Mouse (Mus musculus): ENCODE measurements around the gene Hoxb5. TPM values are rescaled to one million over a fixed set of nuclear protein-coding genes. Genes with fewer than 3 reads are reported as not detected.

Gene Hoxb5
- polyA plus RNA-seq, 1 experiment: 0.22 TPM

GRCm38 (mm10) chr11:96336597-96336996 lies 33.5 kb downstream of the Hoxb5 start:
- H3K4me3 ChIP-seq (ENCODE audit: control insufficient read depth, insufficient read depth, low read length): no peak overlapping the region
- H3K27ac ChIP-seq (ENCODE audit: control insufficient read depth, insufficient read depth, low read length): no peak overlapping the region
- no peak for DNase-seq
- no peak for TF ChIP-seq CTCF (IDR thresholded peaks at IDR 0.05; ENCODE audit: borderline replicate concordance, control insufficient read depth, extremely low read depth, insufficient read depth, low read length, poor library complexity)
- TF ChIP-seq POLR2A (IDR thresholded peaks at IDR 0.05; ENCODE audit: control insufficient read depth, extremely low read depth, insufficient read depth, low read length, poor library complexity): no peak
- H3K4me1 ChIP-seq (replicated peaks; ENCODE audit: control insufficient read depth, insufficient read depth, low read length): no peaks in the 10 kb centered on the region
- 95% methylated on average over 2 of the region's 2 CpGs for WGBS
- peaks cover 18% of the 10 kb centered on the region for H3K27me3 ChIP-seq (ENCODE audit: control insufficient read depth, insufficient read depth, low read length)
- H3K36me3 ChIP-seq (ENCODE audit: control insufficient read depth, insufficient read depth, low read length): no peaks in the 10 kb centered on the region

GRCm38 (mm10) chr11:96337026-96337425 lies 33.9 kb downstream of the Hoxb5 start:
- Histone ChIP-seq H3K36me3 (ENCODE audit: control insufficient read depth, insufficient read depth, low read length) (no peaks in the 10 kb centered on the region), H3K27ac (ENCODE audit: control insufficient read depth, insufficient read depth, low read length) (no peak overlapping the region), H3K4me3 (ENCODE audit: control insufficient read depth, insufficient read depth, low read length) (no peak overlapping the region), H3K4me1 (replicated peaks; ENCODE audit: control insufficient read depth, insufficient read depth, low read length) (no peaks in the 10 kb centered on the region), H3K27me3 (ENCODE audit: control insufficient read depth, insufficient read depth, low read length) (peaks cover 22% of the 10 kb centered on the region)
- 88% methylated on average over 6 of the region's 6 CpGs for WGBS
- DNase-seq: no peak
- TF ChIP-seq POLR2A (IDR thresholded peaks at IDR 0.05; ENCODE audit: control insufficient read depth, extremely low read depth, insufficient read depth, low read length, poor library complexity) (no peak), CTCF (IDR thresholded peaks at IDR 0.05; ENCODE audit: borderline replicate concordance, control insufficient read depth, extremely low read depth, insufficient read depth, low read length, poor library complexity) (no peak)

GRCm38 (mm10) chr11:96338957-96339855 lies 36.1 kb downstream of the Hoxb5 start:
- H3K4me1 ChIP-seq (replicated peaks; ENCODE audit: control insufficient read depth, insufficient read depth, low read length): no peaks in the 10 kb centered on the region
- H3K27me3 ChIP-seq (ENCODE audit: control insufficient read depth, insufficient read depth, low read length): peaks cover 23% of the 10 kb centered on the region
- DNase-seq: no peak
- WGBS: 95% methylated on average over 7 of the region's 7 CpGs
- H3K27ac ChIP-seq (ENCODE audit: control insufficient read depth, insufficient read depth, low read length): no peak overlapping the region
- TF ChIP-seq POLR2A (IDR thresholded peaks at IDR 0.05; ENCODE audit: control insufficient read depth, extremely low read depth, insufficient read depth, low read length, poor library complexity): no peak
- TF ChIP-seq CTCF (IDR thresholded peaks at IDR 0.05; ENCODE audit: borderline replicate concordance, control insufficient read depth, extremely low read depth, insufficient read depth, low read length, poor library complexity): no peak
- no peak overlapping the region for H3K4me3 ChIP-seq (ENCODE audit: control insufficient read depth, insufficient read depth, low read length)
- H3K36me3 ChIP-seq (ENCODE audit: control insufficient read depth, insufficient read depth, low read length): no peaks in the 10 kb centered on the region

GRCm38 (mm10) chr11:96340698-96341365 lies 37.7 kb downstream of the Hoxb5 start:
- Histone ChIP-seq H3K4me3 (ENCODE audit: control insufficient read depth, insufficient read depth, low read length) (no peak overlapping the region), H3K27me3 (ENCODE audit: control insufficient read depth, insufficient read depth, low read length) (peaks cover 23% of the 10 kb centered on the region), H3K36me3 (ENCODE audit: control insufficient read depth, insufficient read depth, low read length) (no peaks in the 10 kb centered on the region), H3K4me1 (replicated peaks; ENCODE audit: control insufficient read depth, insufficient read depth, low read length) (no peaks in the 10 kb centered on the region), H3K27ac (ENCODE audit: control insufficient read depth, insufficient read depth, low read length) (no peak overlapping the region)
- TF ChIP-seq CTCF (IDR thresholded peaks at IDR 0.05; ENCODE audit: borderline replicate concordance, control insufficient read depth, extremely low read depth, insufficient read depth, low read length, poor library complexity) (no peak), POLR2A (IDR thresholded peaks at IDR 0.05; ENCODE audit: control insufficient read depth, extremely low read depth, insufficient read depth, low read length, poor library complexity) (no peak)
- WGBS: 4% methylated on average over 36 of the region's 36 CpGs
- DNase-seq: no peak

- no peaks in the 10 kb centered on the region for H3K4me1 ChIP-seq (replicated peaks; ENCODE audit: control insufficient read depth, insufficient read depth, low read length)
- H3K27ac ChIP-seq (ENCODE audit: control insufficient read depth, insufficient read depth, low read length): no peak overlapping the region
- H3K4me3 ChIP-seq (ENCODE audit: control insufficient read depth, insufficient read depth, low read length): no peak overlapping the region
- no peak for DNase-seq
- peaks cover 23% of the 10 kb centered on the region for H3K27me3 ChIP-seq (ENCODE audit: control insufficient read depth, insufficient read depth, low read length)
- 83% methylated on average over 40 of the region's 40 CpGs for WGBS
- no peak for TF ChIP-seq POLR2A (IDR thresholded peaks at IDR 0.05; ENCODE audit: control insufficient read depth, extremely low read depth, insufficient read depth, low read length, poor library complexity)
- no peak for TF ChIP-seq CTCF (IDR thresholded peaks at IDR 0.05; ENCODE audit: borderline replicate concordance, control insufficient read depth, extremely low read depth, insufficient read depth, low read length, poor library complexity)
- H3K36me3 ChIP-seq (ENCODE audit: control insufficient read depth, insufficient read depth, low read length): no peaks in the 10 kb centered on the region
Observed at GRCm38 (mm10) chr11:96341701-96342575, 38.8 kb downstream of the Hoxb5 start.

GRCm38 (mm10) chr11:96342576-96342930 lies 39.4 kb downstream of the Hoxb5 start:
- TF ChIP-seq POLR2A (IDR thresholded peaks at IDR 0.05; ENCODE audit: control insufficient read depth, extremely low read depth, insufficient read depth, low read length, poor library complexity): no peak
- no peak for TF ChIP-seq CTCF (IDR thresholded peaks at IDR 0.05; ENCODE audit: borderline replicate concordance, control insufficient read depth, extremely low read depth, insufficient read depth, low read length, poor library complexity)
- DNase-seq: no peak
- no peaks in the 10 kb centered on the region for H3K4me1 ChIP-seq (replicated peaks; ENCODE audit: control insufficient read depth, insufficient read depth, low read length)
- 74% methylated on average over 4 of the region's 4 CpGs for WGBS
- H3K4me3 ChIP-seq (ENCODE audit: control insufficient read depth, insufficient read depth, low read length): no peak overlapping the region
- no peak overlapping the region for H3K27ac ChIP-seq (ENCODE audit: control insufficient read depth, insufficient read depth, low read length)
- H3K36me3 ChIP-seq (ENCODE audit: control insufficient read depth, insufficient read depth, low read length): no peaks in the 10 kb centered on the region
- peaks cover 23% of the 10 kb centered on the region for H3K27me3 ChIP-seq (ENCODE audit: control insufficient read depth, insufficient read depth, low read length)
